Mouse (Mus musculus): ENCODE data around the gene Eif4e.

DNA sequence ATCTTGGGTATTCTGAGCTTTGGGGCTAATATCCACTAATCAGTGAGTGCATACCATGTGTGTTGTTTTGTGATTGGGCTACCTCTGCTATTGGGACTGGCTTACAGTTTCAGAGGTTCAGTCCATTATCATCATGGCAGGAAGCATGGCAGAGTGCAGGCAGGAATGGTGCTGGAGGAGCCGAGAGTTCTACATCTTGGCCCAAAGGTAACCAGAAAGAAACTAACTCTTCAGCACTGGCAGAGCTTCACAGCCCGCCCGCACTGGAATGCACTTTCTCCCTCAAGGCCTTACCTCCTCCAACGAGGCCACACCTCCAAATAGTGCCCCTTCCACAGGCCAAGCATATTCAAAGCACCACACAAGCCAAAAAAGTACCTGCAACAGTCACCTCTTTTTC, 27.2 kb upstream of the Eif4e start:
- TF ChIP-seq CTCF (IDR thresholded peaks at IDR 0.05; ENCODE audit: low read depth) (no peak), EP300 (IDR thresholded peaks at IDR 0.05; ENCODE audit: low read depth) (no peak)
